Mouse (Mus musculus) adrenal gland, postnatal 25 days (tissue): ENCODE results near the gene Hc. TPM values are rescaled to one million over a fixed set of nuclear protein-coding genes. Genes with fewer than 3 reads are reported as not detected.

ENCODE experiments used
- DNase-seq: peaks from one replicate; pipeline ENCODE4 v3.0.0; 2021; ENCODE audit warnings: mixed read lengths
- total RNA-seq: library from RNA; stranded (reverse); gene quantifications from 2 replicates; pipeline ENCODE4 v1.2.3, GENCODE M21; 2021

Gene Hc
- total RNA-seq, 1 experiment from 2014 or later: not detected

- no peak for DNase-seq
Observed at GRCm38 (mm10) chr2:34953547-34954116, 107.6 kb downstream of the Hc start.

GRCm38 (mm10) chr2:34953018-34953417 is 108.2 kb downstream of the Hc start:
- DNase-seq: no peak

- no peak for DNase-seq
Observed at GRCm38 (mm10) chr2:34951469-34951868, 109.8 kb downstream of the Hc start.

GRCm38 (mm10) chr2:34948622-34949021 is 112.6 kb downstream of the Hc start:
- no peak for DNase-seq

DNA sequence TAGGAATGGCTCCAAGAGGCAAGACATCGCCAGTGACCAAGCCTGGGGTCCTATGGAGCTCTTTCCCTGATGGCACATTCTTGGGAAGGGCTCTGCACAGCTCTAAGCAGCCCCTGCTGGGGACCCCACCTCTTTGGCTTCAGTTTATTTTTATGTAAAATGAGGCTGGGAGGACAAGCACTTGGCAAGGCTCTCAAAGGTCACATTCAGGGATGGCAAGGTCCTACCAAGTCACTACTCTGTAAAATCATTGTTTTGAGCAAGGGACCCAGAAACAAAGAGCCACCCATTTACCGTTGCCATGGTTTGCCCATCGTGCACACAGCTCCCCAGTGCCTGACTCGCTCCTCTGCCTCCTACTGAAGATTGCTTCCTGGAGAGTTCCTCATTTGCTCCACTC is 115.2 kb downstream of the Hc start:
- no peak for DNase-seq

- no peak for DNase-seq
Observed at GRCm38 (mm10) chr2:34945580-34945979, 115.7 kb downstream of the Hc start.

GRCm38 (mm10) chr2:34944761-34945160 is 116.5 kb downstream of the Hc start:
- peak; percentile 52 for DNase-seq

GRCm38 (mm10) chr2:34943556-34944120 is 117.6 kb downstream of the Hc start:
- DNase-seq: no peak

DNA sequence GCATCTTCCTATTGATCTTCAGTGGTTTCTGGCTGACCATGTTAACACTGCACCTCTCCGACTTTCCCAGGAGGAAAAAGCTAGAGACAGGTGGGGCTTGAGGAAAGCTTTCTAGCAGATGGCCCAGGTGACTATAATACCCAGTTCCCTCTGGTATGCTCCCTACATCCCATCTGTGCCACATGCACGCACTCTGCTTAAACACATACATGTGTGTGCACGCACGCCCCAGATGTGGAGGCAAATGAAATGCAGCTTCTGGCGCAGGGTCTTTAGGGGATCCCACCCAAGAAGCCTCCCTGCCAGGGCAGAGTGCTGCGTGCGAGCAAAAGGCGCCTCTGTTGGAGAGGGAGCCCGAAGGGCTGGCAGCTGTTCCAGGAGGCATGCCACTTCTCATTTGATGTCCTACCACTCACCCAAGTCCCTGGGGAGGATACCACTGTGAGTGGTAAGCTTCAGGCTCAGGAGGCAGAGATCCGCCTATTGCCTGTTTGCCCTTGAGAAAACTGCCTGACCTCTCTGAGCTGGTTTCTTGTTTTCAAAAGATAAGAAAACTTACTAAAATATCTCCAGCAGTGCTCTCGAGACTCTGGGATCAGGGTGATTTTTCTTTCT is 120.1 kb downstream of the Hc start:
- DNase-seq: no peak

DNA sequence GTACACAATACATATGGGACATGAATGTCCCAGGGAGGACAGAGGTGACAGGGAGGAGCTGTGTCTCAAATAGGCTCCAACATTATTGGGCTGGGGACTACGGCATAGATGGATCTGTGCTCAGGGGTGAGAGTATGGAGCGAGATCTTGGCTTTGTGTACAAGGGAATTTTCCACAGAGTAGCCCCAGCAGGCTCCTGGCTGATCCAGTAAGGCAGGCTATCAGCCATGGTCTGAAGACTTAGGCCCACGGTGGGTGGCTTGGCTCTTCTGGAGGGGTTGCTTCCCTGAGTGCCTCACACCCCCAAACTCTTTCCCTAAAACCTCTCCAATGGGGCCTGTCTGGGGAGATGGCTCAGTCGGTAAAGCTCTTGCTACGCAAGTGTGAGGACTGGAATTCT is 121.0 kb downstream of the Hc start:
- no peak for DNase-seq

GRCm38 (mm10) chr2:34938269-34939208 is 122.7 kb downstream of the Hc start:
- DNase-seq: no peak

- no peak for DNase-seq
Observed at GRCm38 (mm10) chr2:34937460-34937859, 123.8 kb downstream of the Hc start.

Other genes starting within 250 kb of the Hc start
- gene Fbxw2, start 235.1 kb downstream of the Hc start, total RNA-seq: 60.6 and 69.1 TPM in 2 replicates
- not detected in 2 replicates for gene Gm34653, start 228.4 kb downstream of the Hc start, total RNA-seq
- gene Cutal, start 187.0 kb downstream of the Hc start, total RNA-seq: 0.43 and 0.49 TPM in 2 replicates
- 41.8 and 43.7 TPM in 2 replicates for gene Psmd5, start 186.5 kb downstream of the Hc start, total RNA-seq
- 5.1 and 6.5 TPM in 2 replicates for gene Phf19, start 147.4 kb downstream of the Hc start, total RNA-seq
- 1.9 and 3.0 TPM in 2 replicates for gene Traf1, start 99.7 kb downstream of the Hc start, total RNA-seq
- gene AI182371, start 40.1 kb upstream of the Hc start, total RNA-seq: 1.0 and 3.5 TPM in 2 replicates
- 26.8 and 28.4 TPM in 2 replicates for gene Cntrl, start 48.1 kb upstream of the Hc start, total RNA-seq
- gene Rab14, start 139.7 kb upstream of the Hc start, total RNA-seq: 236 and 239 TPM in 2 replicates
- 181 and 185 TPM in 2 replicates for gene Gsn, start 194.9 kb upstream of the Hc start, total RNA-seq